Mouse (Mus musculus): Measurements from ENCODE around the gene Rnf111.
"Not testable (repeated sequence)": the region's sequence is repeated elsewhere in the genome, so short reads cannot be mapped to it uniquely, and the experiment has no call there.

Gene Rnf111

DNA sequence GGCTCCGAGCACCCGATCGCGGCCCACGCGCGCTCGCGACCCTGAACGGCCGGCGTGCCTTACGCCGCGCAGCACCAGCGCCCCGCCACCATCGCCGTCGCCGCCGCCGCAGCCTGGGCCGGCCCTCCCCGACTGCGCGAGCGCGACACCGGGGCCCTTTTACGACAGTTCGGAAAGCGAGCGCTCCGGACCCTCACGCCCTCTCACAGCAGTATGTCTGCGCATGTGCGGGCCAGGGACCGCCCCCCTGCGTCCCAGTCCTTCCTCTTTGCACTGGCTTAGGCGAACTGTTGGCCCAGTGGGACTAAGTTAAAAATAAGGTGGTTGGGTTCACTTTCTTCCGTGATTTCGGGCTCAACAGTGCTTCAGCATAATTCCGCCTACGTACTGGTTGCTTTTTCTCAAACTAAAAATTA lies at the start of gene Rnf111:
Rnf111 (minus strand) TSS at position 100 of the 416 bp plus-strand sequence.
- DNase-seq, result peak; percentile 98 to 99

DNA sequence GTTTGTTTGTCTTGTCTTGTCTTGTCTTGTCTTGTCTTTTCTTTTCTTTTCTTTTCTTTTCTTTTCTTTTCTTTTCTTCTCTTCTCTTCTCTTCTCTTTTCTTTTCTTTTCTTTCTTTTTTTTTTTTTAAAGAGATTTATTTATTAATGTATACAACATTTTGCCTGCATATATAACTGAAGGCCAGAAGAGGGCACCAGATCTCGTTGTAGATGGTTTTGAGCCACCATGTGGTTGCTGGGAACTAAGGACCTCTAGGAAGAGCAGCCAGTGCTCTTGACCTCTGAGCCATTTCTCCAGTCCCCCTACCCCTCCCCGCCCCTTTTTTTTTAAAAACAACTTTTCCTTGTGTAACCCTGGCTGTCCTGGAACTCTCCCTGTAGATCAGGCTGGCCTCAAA lies 48.7 kb upstream of the Rnf111 start:
- DNase-seq, result not testable (repeated sequence)

DNA sequence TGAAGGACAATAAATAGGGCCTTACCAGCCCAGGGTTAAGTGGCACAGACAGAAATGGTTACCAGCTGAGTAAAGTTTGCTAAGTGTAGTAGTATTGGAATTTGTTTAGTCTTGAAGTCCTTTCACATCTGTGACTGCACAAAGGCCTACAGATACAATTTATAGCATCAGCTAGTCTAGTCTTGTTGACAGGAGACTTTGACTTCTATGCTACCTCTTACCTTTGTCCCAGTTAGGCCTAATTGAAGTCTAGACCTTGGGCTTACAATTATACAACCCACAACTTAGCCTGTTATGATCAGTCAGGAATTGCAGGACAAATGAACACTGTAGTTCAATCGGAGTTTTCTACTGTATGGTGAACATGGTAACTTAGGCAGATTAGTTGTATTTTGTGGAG lies 48.0 kb upstream of the Rnf111 start:
- DNase-seq, result no peak

DNA sequence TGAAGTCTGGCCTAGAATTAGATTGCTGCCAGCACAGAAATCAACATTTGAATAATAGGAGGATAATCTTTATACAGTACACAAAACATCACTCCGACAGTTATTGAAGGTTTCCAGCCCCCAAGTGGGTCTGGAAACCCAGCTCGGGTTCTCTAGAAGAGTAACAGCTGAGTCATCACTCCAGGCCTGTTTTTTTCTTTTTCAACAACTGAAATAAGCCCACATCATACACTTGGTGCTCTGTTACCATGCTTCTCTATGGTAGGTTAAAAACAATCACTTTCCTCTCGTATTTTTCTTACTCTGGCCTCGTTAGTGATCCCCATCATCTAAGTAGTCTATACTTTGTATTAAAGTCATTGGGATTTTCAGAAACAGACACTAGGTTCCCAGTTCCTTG lies 44.8 kb upstream of the Rnf111 start:
- DNase-seq, result no peak

DNA sequence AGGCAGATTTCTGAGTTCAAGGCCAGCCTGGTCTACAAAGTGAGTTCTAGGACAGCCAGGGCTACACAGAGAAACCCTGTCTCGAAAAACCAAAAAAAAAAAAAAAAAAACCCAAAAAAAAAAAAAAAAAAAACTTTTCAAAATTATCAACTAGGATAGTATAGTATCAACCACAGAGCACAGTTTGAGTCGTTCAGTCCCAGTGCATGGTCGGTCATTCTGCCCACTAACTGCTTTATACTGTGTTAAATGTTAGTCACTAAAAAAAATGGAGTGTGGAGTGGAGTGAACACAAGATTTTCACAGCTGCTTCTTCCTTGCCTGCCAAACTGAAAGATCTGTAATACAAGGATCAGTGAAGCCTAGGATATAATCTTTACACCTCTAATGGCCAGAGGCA lies 43.1 kb upstream of the Rnf111 start:
- DNase-seq, result not testable (repeated sequence)

DNA sequence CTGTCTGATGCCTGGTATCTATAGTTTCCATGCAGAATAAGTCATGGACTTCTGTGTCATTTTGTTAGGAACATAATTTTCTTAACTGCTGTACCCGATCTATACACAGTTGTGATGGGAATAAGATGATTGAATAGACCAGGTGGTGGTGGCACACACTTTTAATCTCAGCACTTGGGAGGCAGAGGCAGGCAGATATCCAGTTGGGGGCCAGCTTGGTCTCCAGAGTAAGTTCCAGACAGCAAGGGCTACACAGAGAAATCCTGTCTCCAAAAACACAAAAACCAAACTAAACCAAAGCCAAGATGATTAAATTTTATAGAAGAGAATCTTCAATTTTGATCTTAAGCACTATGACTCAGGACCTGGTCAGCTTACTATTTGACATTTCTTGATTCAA lies 41.3 kb upstream of the Rnf111 start:
- no peak for DNase-seq

DNA sequence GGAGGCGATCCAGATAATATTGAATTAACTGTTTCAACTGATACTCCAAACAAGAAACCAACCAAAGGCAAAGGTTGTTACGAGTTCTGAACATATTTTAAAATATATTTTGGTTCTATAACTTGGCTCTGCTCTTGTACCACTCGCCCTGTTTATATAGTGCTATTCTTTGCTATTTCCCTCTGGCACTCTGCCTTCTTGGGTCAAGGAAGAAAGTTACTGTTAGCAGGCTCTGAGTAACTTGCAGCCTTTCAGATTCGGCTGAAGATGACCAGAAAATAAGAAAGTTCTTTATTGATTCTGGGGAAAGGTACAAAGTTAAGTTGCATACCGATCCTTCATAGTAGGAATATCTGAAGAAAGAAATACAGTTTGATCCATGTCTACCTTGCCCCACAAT lies 40.5 kb upstream of the Rnf111 start:
- no peak for DNase-seq

DNA sequence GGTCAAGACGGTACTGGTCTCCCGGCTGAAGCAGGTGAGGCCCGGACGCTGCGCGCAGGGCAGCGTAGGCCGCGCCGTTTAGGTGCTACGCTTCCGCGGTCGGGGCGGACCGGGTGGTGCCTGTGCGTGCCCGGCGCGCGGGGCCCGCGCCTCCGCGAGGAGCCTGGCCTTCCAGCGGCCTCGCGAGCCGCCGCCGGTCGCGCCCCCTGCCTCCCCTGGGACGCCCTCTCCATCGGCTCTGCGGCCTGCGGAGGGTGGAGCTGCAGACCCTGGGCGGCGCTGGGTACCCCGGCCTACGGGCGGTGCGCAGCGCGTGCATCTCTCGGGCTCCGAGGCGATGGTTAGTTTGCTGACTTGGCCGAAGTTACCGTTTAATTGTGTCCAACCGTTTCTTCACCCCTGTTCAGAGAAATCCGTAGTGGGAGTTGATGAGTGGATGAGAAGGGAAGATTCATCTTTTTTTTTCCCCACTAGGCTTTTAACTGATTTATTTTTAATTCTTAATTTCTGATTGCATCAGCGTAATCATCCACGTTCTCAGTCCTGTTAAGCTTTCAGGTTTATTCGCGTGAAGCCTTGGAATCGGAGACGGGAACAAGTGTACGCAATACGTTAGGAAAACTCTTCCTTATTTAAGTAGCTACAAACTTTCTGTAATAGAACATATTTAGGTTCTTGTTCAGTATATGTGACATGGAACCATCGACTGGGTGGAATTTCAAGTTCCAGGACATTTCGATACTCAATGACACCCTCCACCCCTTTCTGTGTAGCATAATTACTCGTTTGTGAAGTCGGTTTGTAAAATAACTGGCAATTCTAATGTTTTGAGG lies 39.7 kb upstream of the Rnf111 start:
- DNase-seq, result peak; percentile 76 to 83

DNA sequence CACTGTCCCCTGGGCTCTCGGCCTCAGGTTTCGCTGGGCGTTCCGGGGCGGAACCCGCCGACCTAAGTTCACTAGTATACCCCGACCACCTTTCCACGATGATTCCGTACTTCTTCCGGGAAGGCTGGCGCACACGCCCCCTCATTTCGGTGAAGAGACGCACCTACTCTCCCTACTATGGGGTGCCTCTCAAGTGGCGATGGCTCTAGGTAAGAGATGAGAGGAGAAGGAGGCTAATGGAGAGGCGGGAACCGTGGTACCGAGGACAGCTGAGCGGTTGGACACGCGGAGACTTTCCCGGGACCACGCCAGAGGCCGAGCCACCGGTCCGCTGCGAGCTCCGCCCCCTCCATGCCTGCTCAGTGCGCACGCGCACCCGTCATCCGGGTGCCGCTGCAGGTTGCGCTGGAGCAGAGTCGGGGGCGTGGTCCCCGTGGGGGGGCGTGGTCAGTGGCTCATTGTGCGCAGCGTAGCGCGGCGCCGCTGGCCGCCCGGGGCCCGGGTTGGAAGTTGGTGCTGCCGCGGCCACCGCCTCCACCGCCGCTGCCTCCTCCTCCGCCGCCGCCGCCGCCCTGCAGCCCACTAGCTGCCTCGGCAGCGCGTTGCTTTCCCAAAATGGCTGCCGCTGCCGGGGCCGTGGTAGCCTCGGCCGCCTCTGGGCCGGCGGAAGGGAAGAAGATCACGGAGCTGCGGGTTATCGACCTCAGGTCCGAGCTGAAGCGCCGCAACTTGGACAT lies 38.9 kb upstream of the Rnf111 start, which contains the start of gene Sltm:
Sltm (plus strand) TSS at position 450 of the 737 bp plus-strand sequence.
- DNase-seq, result peak; percentile 99 to 100

- DNase-seq, result no peak
Observed at GRCm38 (mm10) chr9:70541584-70541983, 38.1 kb upstream of the Rnf111 start.

GRCm38 (mm10) chr9:70533328-70533727 lies 29.8 kb upstream of the Rnf111 start:
- no peak for DNase-seq

GRCm38 (mm10) chr9:70524366-70524765 lies 20.8 kb upstream of the Rnf111 start:
- DNase-seq, result no peak

GRCm38 (mm10) chr9:70523813-70524212 lies 20.3 kb upstream of the Rnf111 start:
- no peak for DNase-seq

GRCm38 (mm10) chr9:70520651-70521050 lies 17.1 kb upstream of the Rnf111 start:
- DNase-seq, result no peak

GRCm38 (mm10) chr9:70511681-70512080 lies 8.2 kb upstream of the Rnf111 start:
- DNase-seq, result no peak

- DNase-seq, result peak in 1 of 2 experiments; percentile 11
Observed at GRCm38 (mm10) chr9:70510998-70511583, 7.6 kb upstream of the Rnf111 start.

- peak; percentile 8 to 29 for DNase-seq
Observed at GRCm38 (mm10) chr9:70509906-70510525, 6.5 kb upstream of the Rnf111 start.

GRCm38 (mm10) chr9:70506787-70507186 lies 3.3 kb upstream of the Rnf111 start:
- DNase-seq, result no peak

DNA sequence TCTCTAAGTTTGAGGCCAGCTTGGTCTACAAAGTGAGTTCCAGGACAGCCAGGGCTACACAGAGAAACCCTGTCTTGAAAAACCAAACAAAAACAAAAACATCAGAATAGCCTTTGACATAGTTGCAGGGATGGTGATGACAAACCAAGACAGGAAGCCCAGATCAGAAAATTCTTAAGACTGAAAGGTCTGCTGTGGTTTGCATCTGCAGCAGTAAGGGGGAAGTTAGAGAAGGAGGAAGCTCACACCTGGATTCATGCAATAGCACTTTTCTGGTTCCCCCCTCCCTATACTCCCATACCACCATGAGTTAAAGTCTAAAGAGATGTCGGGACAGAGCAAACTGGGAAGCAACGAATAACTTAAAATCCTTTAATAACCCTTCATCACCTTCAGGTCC lies 2.7 kb upstream of the Rnf111 start:
- DNase-seq, result no peak

DNA sequence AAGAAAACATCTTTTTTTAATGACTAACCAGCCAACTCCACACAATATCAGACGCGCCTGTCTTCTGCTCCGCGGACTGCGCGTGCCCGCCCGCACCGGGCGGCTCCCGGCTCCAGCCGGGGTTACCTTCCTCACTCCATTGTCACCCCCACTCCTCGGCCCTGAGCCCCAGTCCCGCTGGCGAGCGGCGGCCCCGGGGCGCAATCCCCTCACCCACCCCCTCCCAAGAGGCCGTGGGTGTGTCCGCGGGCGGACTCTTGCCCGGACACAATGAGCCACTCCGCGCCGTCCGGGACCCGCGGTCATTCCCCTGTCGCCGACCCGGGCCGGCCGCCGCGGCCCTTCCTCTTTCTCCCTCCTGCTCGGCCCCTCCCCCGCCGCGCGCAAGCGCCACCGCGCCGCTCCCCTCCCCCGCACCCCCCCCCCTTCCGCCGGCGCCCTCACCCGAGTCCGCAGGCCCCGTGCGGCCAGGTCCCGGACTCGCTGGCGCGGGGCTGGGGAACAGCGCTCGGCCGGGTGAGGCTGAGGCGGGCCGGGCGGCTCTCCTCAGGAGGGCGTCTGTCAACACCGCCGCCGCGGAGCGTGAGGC lies 416 bp downstream of the Rnf111 start:
- peak; percentile 79 to 83 for DNase-seq

- no peak for DNase-seq
Observed at GRCm38 (mm10) chr9:70502284-70503014, 1.1 kb downstream of the Rnf111 start.

DNA sequence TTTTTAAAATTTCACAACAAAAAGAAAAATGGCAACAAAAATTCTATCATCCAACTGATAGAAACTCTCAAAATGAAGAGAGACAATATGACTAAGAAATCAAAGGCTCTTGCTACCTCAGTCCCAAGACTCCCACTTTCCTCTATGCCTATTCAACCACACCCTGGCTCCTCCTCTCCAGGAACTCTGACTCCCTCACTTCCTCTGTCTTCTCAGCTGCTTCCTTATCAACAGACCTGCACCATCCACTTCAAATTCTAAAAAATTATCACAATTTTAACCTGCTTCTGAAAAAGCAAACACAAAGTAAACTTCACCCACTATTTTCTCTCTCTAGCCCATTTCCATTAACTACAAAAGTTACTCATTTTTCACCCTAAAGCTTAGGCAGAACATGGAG lies 6.5 kb downstream of the Rnf111 start:
- no peak for DNase-seq
